In the genomic region with DNA sequence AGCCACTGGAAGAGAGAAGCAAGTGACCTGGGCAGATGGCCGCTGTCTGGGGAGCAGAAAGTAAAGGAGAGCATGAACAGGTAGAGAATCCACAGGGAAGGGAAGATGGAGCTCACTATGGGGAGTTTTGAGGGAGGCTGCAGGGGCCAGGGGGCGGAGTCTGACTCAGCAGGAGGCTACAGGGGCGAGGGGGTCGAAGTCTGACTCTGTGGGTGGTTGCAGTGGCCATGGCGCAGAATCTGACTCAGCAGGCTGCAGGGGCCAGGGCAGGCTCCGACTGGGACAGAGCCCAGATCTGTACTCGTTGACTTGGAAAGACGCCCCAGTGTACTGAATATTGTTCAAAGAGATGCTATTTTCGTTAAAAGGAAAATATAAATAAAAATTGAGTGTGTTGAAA, we compare ENCODE assay signal across 10 mouse cellular contexts. TPM values are rescaled to one million over a fixed set of nuclear protein-coding genes. Genes with fewer than 3 reads are reported as not detected.
DNase-seq lines count a peak whose midpoint lies in the region; ATAC-seq and TF ChIP-seq lines count a peak whose summit lies in the region.
"Had no signal": no experiment of that assay in that cellular context is flagged by ENCODE, and none has a peak within 500 bp of the region (broad histone marks: within the 10 kb centered on the region; RNA-seq: fewer than 3 reads in every experiment).

No protein-coding gene starts in this region.

- H3K27ac ChIP-seq in liver, adult 2 months (replicated peaks; ENCODE audit: insufficient read depth, low read depth, low read length): no peak overlapping the region
- H3K27ac ChIP-seq in liver, embryonic 11.5 days (ENCODE audit: low read depth, low read length): no peak overlapping the region
- no peak overlapping the region for H3K27ac ChIP-seq in heart, embryonic 11.5 days (ENCODE audit: low read depth, low read length)
- no peak overlapping the region for H3K27ac ChIP-seq in kidney, embryonic 16.5 days (ENCODE audit: low read length)

- no peaks in the 10 kb centered on the region for H3K9me3 ChIP-seq in liver, embryonic 11.5 days (ENCODE audit: control insufficient read depth, low read length)
- no peaks in the 10 kb centered on the region for H3K9me3 ChIP-seq in heart, embryonic 11.5 days (replicated peaks; ENCODE audit: control insufficient read depth, low read length)
- H3K9me3 ChIP-seq in kidney, embryonic 16.5 days (ENCODE audit: low read length): no peaks in the 10 kb centered on the region

- no peak for TF ChIP-seq POLR2A in liver, adult 2 months (IDR thresholded peaks at IDR 0.05; ENCODE audit: extremely low read depth, insufficient read depth, low read length)

- H3K27me3 ChIP-seq in liver, adult 2 months (ENCODE audit: control insufficient read depth, insufficient read depth, low read length): no peaks in the 10 kb centered on the region
- no peaks in the 10 kb centered on the region for H3K27me3 ChIP-seq in liver, embryonic 11.5 days (replicated peaks; ENCODE audit: control insufficient read depth, insufficient read depth, low read length)
- H3K27me3 ChIP-seq in heart, embryonic 11.5 days (ENCODE audit: control insufficient read depth, insufficient read depth, low read length): peaks cover 7% of the 10 kb centered on the region; the same call in 1 of the 2 replicates
- H3K27me3 ChIP-seq in kidney, embryonic 16.5 days (ENCODE audit: insufficient read depth, low read length): no peaks in the 10 kb centered on the region

- peaks cover 8% of the 10 kb centered on the region for H3K4me1 ChIP-seq in liver, adult 2 months (ENCODE audit: control insufficient read depth, insufficient read depth, low read length)
- H3K4me1 ChIP-seq in liver, embryonic 11.5 days (replicated peaks; ENCODE audit: control insufficient read depth, insufficient read depth, low read length): no peaks in the 10 kb centered on the region
- H3K4me1 ChIP-seq in heart, embryonic 11.5 days (ENCODE audit: control insufficient read depth, insufficient read depth, low read length): no peaks in the 10 kb centered on the region
- no peaks in the 10 kb centered on the region for H3K4me1 ChIP-seq in kidney, embryonic 16.5 days (ENCODE audit: insufficient read depth, low read length)

- H3K79me2 ChIP-seq in liver, adult 2 months (ENCODE audit: control insufficient read depth, insufficient read depth, low read length): no peaks in the 10 kb centered on the region

- no peak overlapping the region; the same call in 1 of the 2 replicates for H3K9ac ChIP-seq in liver, adult 2 months (ENCODE audit: low read depth, low read length)
- no peak overlapping the region for H3K9ac ChIP-seq in liver, embryonic 11.5 days (ENCODE audit: low read depth, low read length)
- H3K9ac ChIP-seq in heart, embryonic 11.5 days (ENCODE audit: low read depth, low read length): no peak overlapping the region
- no peak overlapping the region for H3K9ac ChIP-seq in kidney, embryonic 16.5 days (replicated peaks; ENCODE audit: low read length)

- no peaks in the 10 kb centered on the region for H3K36me3 ChIP-seq in liver, adult 2 months (ENCODE audit: control insufficient read depth, insufficient read depth, low read length)
- no peaks in the 10 kb centered on the region for H3K36me3 ChIP-seq in liver, embryonic 11.5 days (ENCODE audit: control insufficient read depth, insufficient read depth, low read length)
- H3K36me3 ChIP-seq in heart, embryonic 11.5 days (ENCODE audit: control insufficient read depth, insufficient read depth, low read length): no peaks in the 10 kb centered on the region
- H3K36me3 ChIP-seq in kidney, embryonic 16.5 days (ENCODE audit: insufficient read depth, low read length): no peaks in the 10 kb centered on the region

- WGBS in liver, adult 2 months: 21% methylated on average over 9 of the region's 9 CpGs
- WGBS in liver, embryonic 11.5 days: 29% methylated on average over 9 of the region's 9 CpGs
- WGBS in heart, embryonic 11.5 days (ENCODE audit: insufficient replicate concordance): 23% methylated on average over 9 of the region's 9 CpGs
- 25% methylated on average over 9 of the region's 9 CpGs for WGBS in kidney, embryonic 16.5 days

- no peak for ATAC-seq in liver, embryonic 11.5 days (replicated peaks; ENCODE audit: low FRiP score)
- no peak for ATAC-seq in heart, embryonic 11.5 days (replicated peaks; ENCODE audit: insufficient number of reproducible peaks, low FRiP score, low TSS enrichment)
- ATAC-seq in kidney, embryonic 16.5 days (ENCODE audit: low FRiP score, low TSS enrichment): peak; percentile 74
- no peak for ATAC-seq in megakaryocyte progenitor cell, adult 5-6 weeks (replicated peaks; ENCODE audit: poor library complexity)
- ATAC-seq: Patski had no signal

- DNase-seq in liver, adult 2 months (ENCODE audit: extremely low read depth, low read depth, low spot score): peak; percentile 62
- DNase-seq in liver, embryonic 11.5 days (ENCODE audit: low spot score): no peak
- DNase-seq in cerebellum, adult 9-11 months: peak; percentile 41
- DNase-seq in ovary, postnatal 36 days (ENCODE audit: low spot score): peak; percentile 18
- DNase-seq in frontal cortex, postnatal 36 days (ENCODE audit: low spot score in 2 of 2): no peak

- no peak for TF ChIP-seq CTCF in liver, adult 2 months (IDR thresholded peaks at IDR 0.05; ENCODE audit: low read depth, low read length)

- H3K4me3 ChIP-seq in liver, adult 2 months (ENCODE audit: insufficient read depth, low read depth, low read length): peak overlapping the region; percentile 16; the same call in 1 of the 2 replicates
- no peak overlapping the region for H3K4me3 ChIP-seq in liver, embryonic 11.5 days (ENCODE audit: low read depth, low read length)
- H3K4me3 ChIP-seq in heart, embryonic 11.5 days (ENCODE audit: low read depth, low read length): no peak overlapping the region
- H3K4me3 ChIP-seq in kidney, embryonic 16.5 days (ENCODE audit: low read length): 0 out of 2 replicates have a peak overlapping the region, but pooled peaks have one; percentile 9

- H3K4me2 ChIP-seq in liver, embryonic 11.5 days: no peak overlapping the region
- H3K4me2 ChIP-seq in heart, embryonic 11.5 days: peak overlapping the region; percentile 40
- peak overlapping the region; percentile 38 for H3K4me2 ChIP-seq in kidney, embryonic 16.5 days (replicated peaks; ENCODE audit: low read depth, low read length)

RNA-seq across cellular contexts. Expression of a gene that starts 8.9 kb away (rescaled TPM):
- total RNA-seq in liver, adult 2 months (2014; rRNA removed): not detected in 2 replicates
- not detected in 2 replicates for polyA plus RNA-seq in liver, adult 2 months (2012; rRNA removed)
- polyA plus RNA-seq in liver, embryonic 11.5 days (2014; fragmentation: Nextera tagmentation; extraction: Ambion mirVana): 0.16 TPM in 1 of 2 replicates, not detected in the other
- polyA plus RNA-seq in heart, embryonic 11.5 days (2014; fragmentation: Nextera tagmentation; extraction: Ambion mirVana): not detected in 2 replicates
- not detected in 2 replicates for polyA plus RNA-seq in kidney, embryonic 16.5 days (2015; fragmentation: Nextera tagmentation; extraction: Ambion mirVana)
- total RNA-seq in megakaryocyte progenitor cell, adult 5-6 weeks (2015): not detected in 2 replicates
- total RNA-seq in megakaryocyte progenitor cell, adult 5-6 weeks (2017): not detected in 2 replicates
- total RNA-seq: gastrocnemius, postnatal 36 days had no signal

Comparison
In these comparisons a context has a peak if more than half of its experiments do, and no peak if none do; other contexts are left out.
1. DNase-seq: peak in liver, adult 2 months (single experiment), cerebellum, adult 9-11 months (single experiment) and ovary, postnatal 36 days (single experiment); none in liver, embryonic 11.5 days (single experiment) and frontal cortex, postnatal 36 days (0 of 2).
2. H3K4me3 ChIP-seq: peak in liver, adult 2 months (single experiment) and kidney, embryonic 16.5 days (single experiment); none in liver, embryonic 11.5 days (single experiment) and heart, embryonic 11.5 days (single experiment).